Mouse (Mus musculus) adrenal gland, postnatal 25 days (tissue): ENCODE data around the gene Per1. TPM values are rescaled to one million over a fixed set of nuclear protein-coding genes. Genes with fewer than 3 reads are reported as not detected.
A peak's percentile ranks its signal among the peaks of the same experiment; 100 is the strongest.

ENCODE experiments used
- DNase-seq: peaks from one replicate; pipeline ENCODE4 v3.0.0; 2021; ENCODE audit warnings: mixed read lengths
- total RNA-seq: library from RNA; stranded (reverse); gene quantifications from 2 replicates; pipeline ENCODE4 v1.2.3, GENCODE M21; 2021

The Per1 gene
- total RNA-seq, 1 experiment from 2014 or later = 84.7 TPM

GRCm38 (mm10) chr11:69064259-69065133, 30.5 kb upstream of the Per1 start:
- no peak for DNase-seq

- no peak for DNase-seq
Observed at GRCm38 (mm10) chr11:69065394-69065925, 29.6 kb upstream of the Per1 start.

GRCm38 (mm10) chr11:69066163-69066861, 28.7 kb upstream of the Per1 start:
- DNase-seq = peak; percentile 60

GRCm38 (mm10) chr11:69066956-69067355, 28.1 kb upstream of the Per1 start:
- DNase-seq = peak; percentile 87

- DNase-seq = peak; percentile 39
Observed at GRCm38 (mm10) chr11:69067601-69068000, 27.4 kb upstream of the Per1 start.

- DNase-seq = no peak
Observed at GRCm38 (mm10) chr11:69070093-69070492, 24.9 kb upstream of the Per1 start.

- DNase-seq = peak; percentile 92
Observed at GRCm38 (mm10) chr11:69070590-69071222, 24.3 kb upstream of the Per1 start, which contains the start of gene Tmem107. Gene Tmem107, plus strand, starts transcription at chr11:69070806.

GRCm38 (mm10) chr11:69071262-69071661, 23.8 kb upstream of the Per1 start:
- no peak for DNase-seq

GRCm38 (mm10) chr11:69072234-69072633, 22.8 kb upstream of the Per1 start:
- no peak for DNase-seq

GRCm38 (mm10) chr11:69072666-69073064, 22.4 kb upstream of the Per1 start:
- DNase-seq = no peak

GRCm38 (mm10) chr11:69073065-69073888, 21.7 kb upstream of the Per1 start:
- peak; percentile 64 for DNase-seq

- DNase-seq = no peak
Observed at GRCm38 (mm10) chr11:69073951-69074775, 20.9 kb upstream of the Per1 start.

GRCm38 (mm10) chr11:69074776-69075069, 20.3 kb upstream of the Per1 start:
- DNase-seq = no peak

GRCm38 (mm10) chr11:69075764-69076479, 19.1 kb upstream of the Per1 start:
- no peak for DNase-seq

- no peak for DNase-seq
Observed at GRCm38 (mm10) chr11:69076572-69076971, 18.4 kb upstream of the Per1 start.

- peak; percentile 28 for DNase-seq
Observed at GRCm38 (mm10) chr11:69077316-69077715, 17.7 kb upstream of the Per1 start.

GRCm38 (mm10) chr11:69078041-69078440, 17.0 kb upstream of the Per1 start:
- DNase-seq = no peak

GRCm38 (mm10) chr11:69078805-69079438, 16.1 kb upstream of the Per1 start:
- no peak for DNase-seq

GRCm38 (mm10) chr11:69080102-69080854, 14.7 kb upstream of the Per1 start:
- no peak for DNase-seq
